Mouse (Mus musculus) small intestine, adult 2 months (tissue): ENCODE measurements around the gene Mipep.

ENCODE experiments used
- CTCF ChIP-seq: fragments of 200-500 bp; IDR thresholded peaks from 2 replicates; pipeline ENCODE4 v1.5.1; 2012; ENCODE audit warnings: low read depth, mild to moderate bottlenecking, control low read depth, inconsistent platforms, low read length, moderate library complexity, mixed read lengths; ENCODE audit not compliant: insufficient replicate concordance, insufficient read length; ENCODE audit errors: extremely low read depth
- POLR2A ChIP-seq: fragments of 200-500 bp; IDR thresholded peaks from 2 replicates; pipeline ENCODE4 v1.6.1; 2012; ENCODE audit warnings: low read depth, mild to moderate bottlenecking, control low read depth, inconsistent platforms, low read length, moderate library complexity

DNA sequence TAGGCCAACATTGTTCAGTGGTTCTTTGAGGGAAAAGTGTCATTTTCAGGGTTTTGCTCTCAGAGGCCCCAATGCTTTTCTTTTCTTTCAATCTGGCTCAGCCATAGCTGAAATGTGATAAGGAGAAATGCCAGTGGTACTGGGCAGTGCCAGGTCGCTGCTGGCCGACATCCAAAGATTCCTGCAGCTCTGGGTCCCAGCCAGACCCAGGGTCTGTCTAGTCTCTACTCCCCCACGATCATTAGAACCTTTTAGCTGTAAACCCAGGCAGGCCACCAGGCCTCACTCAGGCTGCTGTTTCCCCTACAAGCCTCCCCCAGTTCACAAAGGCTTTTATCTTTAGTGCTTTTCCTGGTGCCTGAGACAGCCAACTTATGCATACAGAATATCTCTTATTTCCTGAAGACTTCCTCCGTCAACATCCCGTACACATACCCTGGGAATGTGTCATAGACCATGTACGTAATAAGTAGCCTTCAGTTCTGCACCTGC is 42.8 kb upstream of the Mipep start:
- TF ChIP-seq CTCF (no peak), POLR2A (no peak)
